Mouse (Mus musculus) activated CD4-positive, CD25-positive, alpha-beta regulatory T cell, adult 4 months (primary cell): ENCODE results near the gene Zpbp2. TPM values are rescaled to one million over a fixed set of nuclear protein-coding genes. Genes with fewer than 3 reads are reported as not detected.
A peak's percentile ranks its signal among the peaks of the same experiment; 100 is the strongest.

Experiments used
- ATAC-seq: one replicate; pipeline ENCODE4 v1.8.0; 2017
- polyA plus RNA-seq, 2 experiments: library from polyadenylated mRNA; unstranded; fragments of 100-300 nt; shearing (Covaris generic); gene quantifications; one replicate each; pipeline ENCODE4 v1.2.1; 2017

Gene Zpbp2
- polyA plus RNA-seq: 1 to 10 TPM; 4.2 to 7.1 TPM

- peak; percentile 55 for ATAC-seq
Measured at GRCm38 (mm10) chr11:98550975-98551828, at the start of gene Zpbp2. Gene Zpbp2, plus strand, starts transcription at chr11:98551097.

GRCm38 (mm10) chr11:98504926-98505325 is 46.0 kb upstream of the Zpbp2 start:
- no peak for ATAC-seq

- ATAC-seq: no peak
Measured at GRCm38 (mm10) chr11:98509434-98509833, 41.5 kb upstream of the Zpbp2 start.

GRCm38 (mm10) chr11:98510125-98510524 is 40.8 kb upstream of the Zpbp2 start:
- peak; percentile 64 for ATAC-seq

GRCm38 (mm10) chr11:98512881-98513280 is 38.0 kb upstream of the Zpbp2 start:
- peak; percentile 80 for ATAC-seq

GRCm38 (mm10) chr11:98513356-98513936 is 37.5 kb upstream of the Zpbp2 start:
- no peak for ATAC-seq

GRCm38 (mm10) chr11:98520468-98520867 is 30.4 kb upstream of the Zpbp2 start:
- ATAC-seq: no peak

- ATAC-seq: no peak
Measured at GRCm38 (mm10) chr11:98525140-98525539, 25.8 kb upstream of the Zpbp2 start.

- peak; percentile 19 for ATAC-seq
Measured at GRCm38 (mm10) chr11:98526824-98527461, 24.0 kb upstream of the Zpbp2 start.

GRCm38 (mm10) chr11:98537480-98538034 is 13.3 kb upstream of the Zpbp2 start:
- no peak for ATAC-seq

- ATAC-seq: no peak
Measured at GRCm38 (mm10) chr11:98540319-98540718, 10.6 kb upstream of the Zpbp2 start.

- no peak for ATAC-seq
Measured at GRCm38 (mm10) chr11:98542553-98542952, 8.3 kb upstream of the Zpbp2 start.

- ATAC-seq: no peak
Measured at GRCm38 (mm10) chr11:98543414-98543813, 7.5 kb upstream of the Zpbp2 start.

- ATAC-seq: no peak
Measured at GRCm38 (mm10) chr11:98544890-98545677, 5.8 kb upstream of the Zpbp2 start.

GRCm38 (mm10) chr11:98545711-98546231 is 5.1 kb upstream of the Zpbp2 start, which contains the start of gene Ikzf3:
Gene Ikzf3, minus strand, starts transcription at chr11:98546031.
- ATAC-seq: peak; percentile 18

- no peak for ATAC-seq
Measured at GRCm38 (mm10) chr11:98546529-98547307, 4.2 kb upstream of the Zpbp2 start.

GRCm38 (mm10) chr11:98547308-98547693 is 3.6 kb upstream of the Zpbp2 start:
- no peak for ATAC-seq

GRCm38 (mm10) chr11:98549363-98549762 is 1.5 kb upstream of the Zpbp2 start:
- ATAC-seq: no peak

- ATAC-seq: peak; percentile 68
Measured at GRCm38 (mm10) chr11:98550311-98550974, 454 bp upstream of the Zpbp2 start.

GRCm38 (mm10) chr11:98553966-98554365 is 3.1 kb downstream of the Zpbp2 start:
- no peak for ATAC-seq
